Mouse (Mus musculus) inflammation-experienced regulatory T-cells (primary cell): ENCODE results near the gene Hoxd11. TPM values are rescaled to one million over a fixed set of nuclear protein-coding genes. Genes with fewer than 3 reads are reported as not detected.

Source experiments
- polyA plus RNA-seq, 2 experiments: library from polyadenylated mRNA; unstranded; fragments of 100-300 nt; shearing (Covaris generic); gene quantifications; one replicate each; pipeline ENCODE4 v1.2.1; 2017

Hoxd11 gene
- polyA plus RNA-seq: under 1 TPM in 1 of 2 experiments, not detected in 1; 0.55 TPM

DNA sequence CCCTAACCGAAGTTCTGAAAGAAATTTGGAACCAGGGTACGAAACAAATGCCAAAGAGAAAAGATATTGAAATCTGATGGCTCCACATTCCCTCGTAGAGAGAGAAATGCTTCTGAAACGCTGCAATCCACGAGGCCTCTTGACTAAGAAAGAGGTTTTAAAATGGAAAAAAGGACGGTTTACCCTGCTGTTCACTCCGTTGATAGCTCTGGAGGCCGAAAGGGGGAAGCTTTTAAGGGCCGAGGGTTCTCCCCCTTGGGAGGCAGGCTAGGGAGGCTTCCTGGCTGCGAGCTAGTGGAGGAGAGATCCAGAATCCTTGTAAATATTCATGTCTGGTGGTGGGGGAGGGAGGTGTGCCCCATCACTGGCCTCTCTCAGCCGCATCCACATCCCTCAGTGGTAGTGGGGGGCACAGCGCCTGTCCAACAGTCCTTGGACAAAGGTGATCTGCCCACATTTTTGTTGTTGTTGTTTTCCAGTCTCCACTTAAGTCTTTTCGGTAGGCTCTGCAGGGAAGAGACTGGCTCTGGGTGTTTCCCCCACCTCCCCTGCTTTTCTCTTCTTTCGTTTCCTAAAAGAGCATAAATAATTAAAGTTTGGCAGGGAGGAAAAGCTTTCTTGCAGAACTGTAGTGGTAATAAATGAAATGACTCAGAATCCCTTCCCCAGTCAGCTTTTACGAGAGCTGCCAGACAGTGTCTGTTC lies at the start of gene Hoxd11:
TSS of gene Hoxd11 (plus strand) at position 667 of the 705 bp plus-strand sequence.

DNA sequence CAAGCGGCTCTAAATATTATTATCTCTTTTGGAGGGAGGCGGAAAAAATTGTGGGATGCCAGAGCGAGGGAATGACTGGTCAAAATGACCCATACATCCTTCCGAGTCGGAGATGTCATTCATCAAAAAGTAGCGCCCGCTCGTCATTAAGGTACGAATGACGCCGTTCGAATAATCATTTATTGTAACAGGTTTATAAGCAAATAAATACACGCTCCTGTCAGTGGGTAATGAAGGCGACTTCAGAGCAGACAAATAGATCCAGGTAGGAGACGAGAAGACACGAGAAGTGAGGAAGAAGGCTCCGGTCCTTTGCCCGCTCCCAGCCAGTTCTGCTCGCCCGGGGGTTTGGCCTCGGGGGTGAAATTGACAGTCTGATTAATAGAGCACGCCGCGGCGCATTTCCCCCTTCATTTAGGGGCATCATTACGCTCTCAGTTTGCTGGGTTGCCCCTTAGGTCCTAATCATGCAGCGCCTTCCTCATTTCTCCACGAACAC lies 19.8 kb upstream of the Hoxd11 start, which contains the start of gene Evx2:
TSS of gene Evx2 (minus strand) at position 51 of the 499 bp plus-strand sequence.

DNA sequence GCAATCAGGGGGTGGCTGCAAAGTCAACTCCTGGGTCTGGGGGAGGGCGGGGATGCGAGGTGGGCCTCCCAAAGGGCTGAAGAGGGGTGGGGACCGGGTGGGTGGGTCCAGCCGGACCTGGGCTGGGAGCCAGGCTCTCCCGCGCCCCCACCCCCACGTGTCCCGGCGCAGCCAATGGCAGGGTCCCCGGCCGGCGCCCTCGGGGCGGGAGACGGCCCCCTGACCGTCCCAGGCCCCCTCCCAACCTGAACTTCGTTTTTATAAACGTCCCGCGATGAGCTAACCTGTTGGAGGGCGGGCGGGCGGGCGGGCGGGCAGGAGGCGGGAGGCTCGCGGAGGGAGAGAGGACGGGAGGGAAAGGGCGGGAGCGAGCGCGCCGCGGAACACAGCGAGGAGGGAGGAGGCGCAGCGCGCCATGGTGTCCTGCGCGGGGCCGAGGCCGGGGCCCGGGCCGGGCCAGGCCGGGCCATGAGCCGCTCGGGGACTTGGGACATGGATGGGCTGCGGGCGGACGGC lies 11.5 kb upstream of the Hoxd11 start, which contains the start of gene Hoxd13:
TSS of gene Hoxd13 (plus strand) at position 469 of the 516 bp plus-strand sequence.

DNA sequence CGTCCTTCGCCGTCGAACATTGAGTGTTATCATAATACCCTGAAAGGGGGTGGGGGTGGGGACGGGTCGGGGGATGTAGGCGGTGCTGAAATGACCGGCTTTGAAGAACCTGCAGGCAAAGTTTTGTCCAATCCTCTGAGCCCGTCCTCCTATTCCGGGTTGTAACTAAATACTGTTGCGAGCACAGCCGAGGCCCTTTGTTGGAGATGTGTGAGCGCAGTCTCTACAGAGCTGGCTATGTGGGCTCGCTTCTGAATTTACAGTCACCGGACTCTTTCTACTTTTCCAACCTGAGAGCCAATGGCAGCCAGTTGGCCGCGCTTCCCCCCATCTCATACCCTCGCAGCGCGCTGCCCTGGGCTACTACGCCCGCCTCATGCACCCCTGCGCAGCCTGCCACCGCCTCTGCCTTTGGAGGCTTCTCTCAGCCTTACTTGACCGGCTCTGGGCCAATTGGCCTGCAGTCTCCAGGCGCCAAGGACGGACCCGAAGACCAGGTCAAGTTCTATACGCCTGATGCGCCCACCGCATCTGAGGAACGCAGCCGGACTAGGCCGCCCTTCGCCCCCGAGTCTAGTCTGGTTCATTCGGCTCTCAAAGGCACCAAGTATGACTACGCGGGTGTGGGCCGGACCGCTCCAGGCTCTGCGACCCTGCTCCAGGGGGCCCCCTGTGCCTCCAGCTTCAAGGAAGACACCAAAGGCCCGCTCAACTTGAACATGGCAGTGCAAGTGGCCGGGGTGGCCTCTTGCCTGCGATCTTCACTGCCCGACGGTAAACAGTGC lies 4.3 kb upstream of the Hoxd11 start, which contains the start of gene Hoxd12:
TSS of gene Hoxd12 (plus strand) at position 133 of the 785 bp plus-strand sequence.

DNA sequence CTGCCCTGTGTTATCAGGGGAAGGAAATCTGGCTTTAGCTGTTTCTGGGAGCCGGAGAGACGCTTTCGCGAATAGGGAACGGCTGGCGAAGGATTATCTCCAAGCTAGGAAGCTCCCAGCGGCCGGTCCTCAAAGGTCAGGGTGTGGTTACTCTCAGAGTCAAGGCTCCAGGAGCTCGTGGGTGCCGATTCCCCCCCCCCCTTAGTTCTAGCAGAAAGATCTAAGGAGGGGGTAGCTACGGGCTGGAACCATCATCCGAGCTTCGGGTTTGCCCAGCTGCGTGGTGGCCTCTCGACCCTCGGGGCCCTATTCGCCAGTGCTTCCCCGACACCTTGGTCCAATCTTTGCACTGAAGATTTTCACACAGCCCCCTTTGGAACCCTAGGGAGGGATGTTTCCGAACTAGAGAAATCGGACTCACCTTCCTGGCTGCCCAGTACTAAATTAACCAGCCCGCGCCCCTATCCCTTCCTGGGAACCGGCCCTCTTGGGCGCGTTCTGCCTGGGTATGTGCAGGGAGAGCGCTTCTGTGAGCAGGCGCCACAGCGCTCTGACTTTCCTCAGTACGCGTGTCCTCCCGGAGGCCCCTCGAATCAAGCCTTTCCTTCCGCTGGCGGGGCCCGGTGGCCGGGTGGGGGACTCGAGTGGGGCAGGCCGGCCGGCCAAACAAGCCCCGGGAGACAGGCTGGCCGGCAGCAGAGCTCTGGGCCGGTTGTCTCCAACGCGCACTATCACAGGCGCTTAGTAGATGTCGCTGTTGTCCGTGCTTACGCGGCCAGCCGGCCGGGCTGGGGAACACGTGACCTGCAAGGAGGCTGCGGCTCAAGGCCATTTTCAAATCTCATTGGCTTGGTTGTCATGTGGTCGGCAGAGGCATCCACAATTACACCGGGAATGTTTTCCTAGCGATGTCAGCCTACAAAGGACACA lies 11.9 kb downstream of the Hoxd11 start, which contains the start of gene Hoxd10:
TSS of gene Hoxd10 (plus strand) at position 903 of the 930 bp plus-strand sequence.

DNA sequence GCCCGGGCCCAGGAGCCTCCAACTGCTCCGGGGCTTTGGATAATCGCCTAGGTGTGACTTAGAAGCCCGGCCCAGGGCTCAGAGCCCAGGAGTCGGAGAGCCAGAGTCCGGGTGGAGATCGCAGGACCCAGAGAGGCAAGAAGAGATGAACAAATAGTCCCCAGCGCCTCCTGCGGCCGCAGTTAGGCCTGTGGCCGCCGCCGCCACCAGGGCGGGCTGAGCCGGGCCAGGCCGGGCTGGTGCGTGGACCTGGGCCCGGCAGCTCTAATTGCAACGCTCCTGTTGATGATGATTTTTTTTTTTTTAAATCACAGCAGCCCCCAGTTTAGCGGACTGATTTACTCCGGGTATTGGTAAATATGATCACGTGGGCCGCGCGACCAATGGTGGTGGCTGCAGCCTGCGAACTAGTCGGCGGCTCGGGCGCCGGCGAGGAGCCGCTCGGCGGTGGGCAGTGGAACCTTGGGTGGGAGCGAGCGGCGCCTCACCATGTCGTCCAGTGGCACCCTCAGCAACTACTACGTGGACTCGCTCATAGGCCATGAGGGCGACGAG lies 18.3 kb downstream of the Hoxd11 start, which contains the start of gene Hoxd9:
TSS of gene Hoxd9 (plus strand) at position 161 of the 555 bp plus-strand sequence.

DNA sequence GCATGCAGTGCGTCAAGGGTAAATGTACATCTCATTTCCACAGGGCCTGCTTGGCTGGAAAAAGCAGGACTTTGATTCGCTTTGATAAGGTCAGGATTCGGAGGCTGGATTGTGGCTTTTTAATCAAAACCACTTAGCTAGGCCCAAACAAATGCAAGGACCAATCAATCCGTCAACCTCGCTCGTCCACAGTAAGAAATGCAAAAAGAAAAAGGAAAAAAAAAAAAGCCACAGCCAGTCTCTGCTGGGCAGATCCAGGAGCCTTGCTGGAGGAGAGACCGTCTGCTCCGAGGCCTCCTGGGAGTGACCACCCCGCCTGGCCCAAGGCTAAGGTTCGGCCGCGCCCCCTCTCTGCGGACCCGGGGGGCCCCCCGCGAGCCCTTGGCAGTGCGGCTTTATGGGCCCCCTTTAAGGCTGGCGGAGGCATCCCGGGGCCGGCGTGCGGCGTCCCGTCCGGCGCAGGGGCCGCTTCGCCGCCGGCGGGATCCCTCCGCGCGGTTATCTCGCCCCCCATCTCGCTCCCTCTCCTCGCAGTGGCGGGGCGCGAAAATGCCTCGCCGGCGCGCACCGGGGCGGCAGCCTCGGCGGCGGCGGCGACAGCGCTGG lies 25.1 kb downstream of the Hoxd11 start, which contains the start of gene Hoxd8:
TSS of gene Hoxd8 (plus strand) at position 223 of the 606 bp plus-strand sequence.

DNA sequence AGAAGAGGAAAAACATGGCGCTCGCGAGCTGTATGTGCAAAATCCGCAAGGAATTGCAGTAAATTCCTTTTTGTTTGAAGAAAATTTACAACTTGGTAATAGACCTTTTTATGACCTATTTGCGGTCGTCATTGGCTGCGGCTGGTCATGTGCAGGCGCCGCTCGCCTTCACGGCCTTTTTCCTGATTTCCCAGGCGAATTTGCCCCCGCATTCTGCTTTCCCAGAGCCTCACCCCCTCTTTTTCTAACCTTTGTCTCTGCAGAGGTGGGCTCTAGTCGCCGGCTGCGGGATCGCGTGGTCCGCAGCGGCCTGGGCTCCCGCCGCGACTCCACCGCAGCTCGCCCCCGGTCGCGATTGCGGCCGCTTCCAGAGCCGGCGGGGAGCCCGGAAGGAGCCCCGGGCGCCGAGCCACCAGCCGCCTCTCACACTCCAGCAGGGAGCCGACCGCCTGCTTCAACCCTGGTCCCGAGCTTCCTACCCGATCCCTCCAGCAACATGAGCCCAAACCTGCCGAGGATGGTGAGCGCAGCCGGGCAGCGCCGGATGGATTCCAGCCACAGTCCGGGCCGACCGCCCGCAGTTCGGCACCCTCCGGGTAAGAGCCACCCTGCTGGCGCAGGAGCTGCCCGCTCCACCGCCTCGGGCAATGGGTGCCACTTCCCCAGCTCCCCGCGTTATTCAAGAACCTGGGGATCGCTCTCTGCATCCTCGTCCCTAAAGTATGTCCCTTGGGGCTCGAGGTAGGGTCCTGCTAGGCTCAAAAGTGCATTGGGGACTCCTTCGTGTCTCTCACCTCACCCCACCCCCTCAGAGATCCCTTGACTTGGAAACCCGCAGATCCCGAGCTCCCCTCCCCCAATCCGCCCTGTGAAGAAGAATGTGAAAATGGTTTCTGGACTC lies 32.6 kb downstream of the Hoxd11 start, which contains the start of the genes Hoxd3 and Hoxd4:
TSS of gene Hoxd3 (plus strand) at position 207 of the 901 bp plus-strand sequence.
TSS of gene Hoxd4 (plus strand) at position 209 of the 901 bp plus-strand sequence.

DNA sequence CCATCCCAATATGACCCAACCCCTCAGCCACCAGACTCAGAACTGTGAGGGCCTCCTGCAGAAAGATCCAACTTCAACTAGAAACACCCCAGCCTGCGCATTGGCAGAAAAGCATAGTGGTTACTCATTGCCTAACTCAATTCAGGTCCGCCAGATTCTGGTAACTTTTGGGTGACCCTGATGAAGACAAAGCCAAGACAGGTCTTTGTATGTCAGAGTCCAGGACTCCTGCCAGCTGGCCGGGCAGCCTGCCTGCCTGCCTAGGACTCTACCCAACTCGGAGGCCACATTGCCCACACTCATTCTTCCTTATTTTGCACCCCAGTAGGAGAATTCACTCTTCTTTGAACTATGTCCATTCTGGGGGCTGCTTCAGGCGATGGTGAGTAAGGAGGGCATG lies 47.2 kb downstream of the Hoxd11 start, which contains the start of gene Gm28230:
TSS of gene Gm28230 (plus strand) at position 178 of the 400 bp plus-strand sequence.

Other genes with a start within 250 kb of the Hoxd11 start
- 10 to 100 TPM; 17.5 to 19.3 TPM for gene Lnpk, start 100.1 kb upstream of the Hoxd11 start, polyA plus RNA-seq
- gene Evx2, start 20.0 kb upstream of the Hoxd11 start, polyA plus RNA-seq: under 1 TPM in 1 of 2 experiments, not detected in 1; 0.20 TPM
- gene Hoxd13, start 11.2 kb upstream of the Hoxd11 start, polyA plus RNA-seq: not detected
- gene Hoxd12, start 4.5 kb upstream of the Hoxd11 start, polyA plus RNA-seq: not detected
- gene Hoxd10, start 12.4 kb downstream of the Hoxd11 start, polyA plus RNA-seq: under 1 TPM in 1 of 2 experiments, not detected in 1; 0.26 TPM
- gene Hoxd9, start 18.2 kb downstream of the Hoxd11 start, polyA plus RNA-seq: not detected
- gene Hoxd8, start 25.1 kb downstream of the Hoxd11 start, polyA plus RNA-seq: under 1 TPM; 0.27 to 0.39 TPM
- not detected for gene Hoxd3, start 32.4 kb downstream of the Hoxd11 start, polyA plus RNA-seq
- gene Hoxd4, start 32.4 kb downstream of the Hoxd11 start, polyA plus RNA-seq: under 1 TPM; 0.11 to 0.45 TPM
- gene Gm28230, start 47.2 kb downstream of the Hoxd11 start, polyA plus RNA-seq: not detected
- gene Hoxd1, start 83.4 kb downstream of the Hoxd11 start, polyA plus RNA-seq: not detected
- 10 to 100 TPM; 65.7 to 75.5 TPM for gene Mtx2, start 146.2 kb downstream of the Hoxd11 start, polyA plus RNA-seq